Mouse (Mus musculus): ENCODE data around the gene Haus3.

Haus3 gene

DNA sequence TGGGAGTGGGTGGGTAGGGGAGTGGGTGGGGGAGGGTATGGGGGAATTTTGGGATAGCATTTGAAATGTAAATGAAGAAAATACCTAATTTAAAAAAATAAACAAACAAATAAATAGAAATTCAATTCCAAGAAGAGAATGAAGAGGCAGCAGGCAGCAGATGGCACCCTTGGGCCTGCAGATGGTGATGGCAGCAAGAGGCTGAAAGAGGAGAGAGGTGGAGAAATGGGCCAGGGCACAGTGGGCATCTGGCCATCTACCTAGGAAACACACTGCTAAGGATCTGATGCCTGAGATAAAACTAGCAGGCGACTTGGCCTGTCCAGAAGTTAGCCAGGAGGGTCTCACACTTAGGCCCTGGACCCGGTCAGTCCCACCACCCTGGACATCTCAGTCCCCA lies 35.6 kb upstream of the Haus3 start:
- no peaks in the 10 kb centered on the region for H3K27me3 ChIP-seq (ENCODE audit: insufficient read depth, low read length)
- no peak overlapping the region for H3K4me3 ChIP-seq (replicated peaks; ENCODE audit: low read length)
- no peaks in the 10 kb centered on the region for H3K9me3 ChIP-seq (ENCODE audit: low read length)
- no peaks in the 10 kb centered on the region for H3K36me3 ChIP-seq (ENCODE audit: insufficient read depth, low read length)
- H3K4me1 ChIP-seq (replicated peaks; ENCODE audit: low read depth, low read length) = peaks cover 22% of the 10 kb centered on the region
- no peak for TF ChIP-seq POU5F1 (IDR thresholded peaks at IDR 0.05; ENCODE audit: borderline replicate concordance, low read length)
- no peak for TF ChIP-seq NANOG (IDR thresholded peaks at IDR 0.05; ENCODE audit: borderline replicate concordance, low read length)
- no peak for TF ChIP-seq CTCF (conservative IDR thresholded peaks at IDR 0.05; ENCODE audit: low read length)

DNA sequence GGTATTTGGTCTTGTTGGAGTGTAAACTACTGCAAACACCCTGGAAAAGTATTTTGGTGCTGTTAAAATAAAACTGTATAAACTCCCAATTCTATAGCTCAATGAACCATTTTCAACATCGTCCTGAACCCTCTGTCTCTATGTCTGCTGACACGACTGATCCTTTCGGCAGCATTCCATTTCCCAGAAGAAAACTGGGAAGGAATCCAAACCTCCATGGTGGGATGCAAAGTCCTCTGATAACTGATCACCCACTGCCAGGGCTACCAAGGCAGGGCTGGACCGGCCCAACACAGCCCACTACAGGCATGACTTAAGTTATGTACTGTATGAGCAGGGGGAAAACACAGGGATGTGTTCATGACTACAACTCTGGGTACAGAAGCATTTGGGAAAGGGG lies 32.7 kb upstream of the Haus3 start:
- Histone ChIP-seq H3K9me3 (ENCODE audit: low read length) (no peaks in the 10 kb centered on the region), H3K27me3 (ENCODE audit: insufficient read depth, low read length) (peaks cover 8% of the 10 kb centered on the region; the same call in 1 of the 2 replicates), H3K4me1 (replicated peaks; ENCODE audit: low read depth, low read length) (peaks cover 18% of the 10 kb centered on the region), H3K4me3 (replicated peaks; ENCODE audit: low read length) (no peak overlapping the region), H3K36me3 (ENCODE audit: insufficient read depth, low read length) (peaks cover 3% of the 10 kb centered on the region; the same call in 1 of the 2 replicates)
- no peak for TF ChIP-seq NANOG (IDR thresholded peaks at IDR 0.05; ENCODE audit: borderline replicate concordance, low read length)
- no peak for TF ChIP-seq CTCF (conservative IDR thresholded peaks at IDR 0.05; ENCODE audit: low read length)
- TF ChIP-seq POU5F1 (IDR thresholded peaks at IDR 0.05; ENCODE audit: borderline replicate concordance, low read length) = no peak

DNA sequence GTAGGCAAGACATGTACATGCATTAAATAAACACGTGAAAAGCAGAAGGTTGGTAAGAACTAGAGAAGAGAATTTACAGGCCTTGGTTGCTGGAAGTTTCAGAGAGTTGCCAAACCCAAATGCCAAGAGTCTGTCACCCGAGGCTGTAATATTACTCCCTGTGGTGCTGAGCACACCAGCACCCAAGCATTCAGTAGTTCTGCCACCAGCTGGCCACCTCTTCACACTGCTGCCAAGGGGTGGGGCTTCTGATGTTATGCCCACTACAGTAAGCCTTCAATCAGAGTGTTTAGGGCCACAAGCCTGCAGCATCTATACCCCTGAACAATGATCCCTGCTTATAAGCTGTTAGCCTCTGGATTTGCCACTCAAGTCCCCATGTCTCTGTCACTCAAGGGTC lies 32.1 kb upstream of the Haus3 start:
- Histone ChIP-seq H3K4me3 (replicated peaks; ENCODE audit: low read length) (no peak overlapping the region), H3K9me3 (ENCODE audit: low read length) (no peaks in the 10 kb centered on the region), H3K36me3 (ENCODE audit: insufficient read depth, low read length) (peaks cover 5% of the 10 kb centered on the region; the same call in 1 of the 2 replicates), H3K4me1 (replicated peaks; ENCODE audit: low read depth, low read length) (peaks cover 12% of the 10 kb centered on the region), H3K27me3 (ENCODE audit: insufficient read depth, low read length) (peaks cover 10% of the 10 kb centered on the region; the same call in 1 of the 2 replicates)
- TF ChIP-seq CTCF (conservative IDR thresholded peaks at IDR 0.05; ENCODE audit: low read length) = no peak
- TF ChIP-seq POU5F1 (IDR thresholded peaks at IDR 0.05; ENCODE audit: borderline replicate concordance, low read length) = no peak
- no peak for TF ChIP-seq NANOG (IDR thresholded peaks at IDR 0.05; ENCODE audit: borderline replicate concordance, low read length)

DNA sequence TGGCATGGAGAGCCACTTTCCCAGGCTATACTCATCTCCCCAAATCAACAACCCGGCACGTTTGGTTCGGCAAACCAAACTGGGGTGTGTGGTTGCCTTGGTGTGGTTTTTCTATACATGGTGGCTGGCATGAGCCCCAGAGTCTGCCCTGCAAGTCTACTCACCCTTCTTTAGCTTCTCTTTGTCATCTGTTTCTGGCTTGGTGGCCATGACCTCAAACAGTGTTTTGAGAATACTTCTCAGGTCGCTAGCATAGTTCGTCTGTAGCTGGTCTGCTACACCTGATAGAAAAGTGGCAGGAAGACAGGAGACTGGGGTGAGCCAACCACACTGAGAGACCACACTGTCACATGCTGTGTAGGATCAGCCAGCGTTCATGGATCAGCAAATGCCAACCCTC lies 29.3 kb upstream of the Haus3 start:
- H3K27me3 ChIP-seq (ENCODE audit: insufficient read depth, low read length) = peaks cover 10% of the 10 kb centered on the region; the same call in 1 of the 2 replicates
- H3K4me3 ChIP-seq (replicated peaks; ENCODE audit: low read length) = no peak overlapping the region
- TF ChIP-seq NANOG (IDR thresholded peaks at IDR 0.05; ENCODE audit: borderline replicate concordance, low read length) = no peak
- TF ChIP-seq CTCF (conservative IDR thresholded peaks at IDR 0.05; ENCODE audit: low read length) = no peak
- no peak for TF ChIP-seq POU5F1 (IDR thresholded peaks at IDR 0.05; ENCODE audit: borderline replicate concordance, low read length)
- H3K4me1 ChIP-seq (replicated peaks; ENCODE audit: low read depth, low read length) = 0 out of 2 replicates have a peak, but pooled peaks cover 3% of the 10 kb centered on the region
- no peaks in the 10 kb centered on the region for H3K9me3 ChIP-seq (ENCODE audit: low read length)
- H3K36me3 ChIP-seq (ENCODE audit: insufficient read depth, low read length) = peaks cover 5% of the 10 kb centered on the region; the same call in 1 of the 2 replicates

DNA sequence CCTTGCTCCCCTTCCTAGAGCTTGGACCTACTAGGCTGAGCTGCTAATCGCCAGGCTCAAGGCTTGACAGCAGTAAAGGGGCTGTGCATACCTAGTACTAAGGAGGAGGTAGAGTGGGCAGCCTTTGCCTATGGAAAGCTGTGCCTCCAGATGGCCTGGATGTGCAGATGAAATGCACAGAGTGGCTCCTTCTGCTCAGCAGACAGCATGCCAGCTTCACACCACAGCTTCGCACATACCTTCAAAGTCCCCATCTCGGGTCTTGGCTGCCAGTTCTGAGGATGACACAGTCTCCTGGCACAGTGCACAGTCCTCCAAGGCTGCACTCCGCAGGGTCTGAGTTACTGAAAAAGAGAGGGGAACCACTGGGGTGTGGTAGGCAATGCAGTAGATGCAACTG lies 27.9 kb upstream of the Haus3 start:
- TF ChIP-seq NANOG (IDR thresholded peaks at IDR 0.05; ENCODE audit: borderline replicate concordance, low read length) = no peak
- no peak for TF ChIP-seq POU5F1 (IDR thresholded peaks at IDR 0.05; ENCODE audit: borderline replicate concordance, low read length)
- 0 out of 2 replicates have a peak, but pooled peaks cover 3% of the 10 kb centered on the region for H3K4me1 ChIP-seq (replicated peaks; ENCODE audit: low read depth, low read length)

DNA sequence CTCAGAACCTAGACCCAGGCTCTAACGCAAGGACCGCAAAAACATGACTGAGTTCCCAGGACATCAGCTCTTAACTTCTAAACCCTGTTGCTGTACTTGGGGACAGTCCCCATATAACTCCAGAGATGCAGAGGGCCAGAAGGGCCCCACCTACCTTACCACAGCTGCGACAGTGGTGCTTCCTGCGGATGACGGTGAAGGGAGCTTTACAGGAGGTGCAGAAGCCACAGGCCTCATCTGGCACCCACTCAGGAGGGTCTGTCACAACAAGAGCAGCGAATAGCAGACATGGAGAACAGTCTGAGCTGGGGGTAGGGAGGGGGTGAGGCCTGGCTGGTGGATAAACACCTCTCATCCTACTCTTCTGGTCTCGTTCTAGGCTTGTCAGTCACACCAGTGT lies 27.1 kb upstream of the Haus3 start:
- Histone ChIP-seq H3K9me3 (ENCODE audit: low read length) (no peaks in the 10 kb centered on the region), H3K4me1 (replicated peaks; ENCODE audit: low read depth, low read length) (0 out of 2 replicates have a peak, but pooled peaks cover 3% of the 10 kb centered on the region), H3K27me3 (ENCODE audit: insufficient read depth, low read length) (peaks cover 15% of the 10 kb centered on the region), H3K4me3 (replicated peaks; ENCODE audit: low read length) (no peak overlapping the region), H3K36me3 (ENCODE audit: insufficient read depth, low read length) (peaks cover 5% of the 10 kb centered on the region; the same call in 1 of the 2 replicates)
- TF ChIP-seq POU5F1 (IDR thresholded peaks at IDR 0.05; ENCODE audit: borderline replicate concordance, low read length) = no peak
- TF ChIP-seq NANOG (IDR thresholded peaks at IDR 0.05; ENCODE audit: borderline replicate concordance, low read length) = no peak
- no peak for TF ChIP-seq CTCF (conservative IDR thresholded peaks at IDR 0.05; ENCODE audit: low read length)

More for the DNA sequence above, 27.9 kb upstream of the Haus3 start:
- peaks cover 14% of the 10 kb centered on the region for H3K27me3 ChIP-seq (ENCODE audit: insufficient read depth, low read length)
- no peak overlapping the region for H3K4me3 ChIP-seq (replicated peaks; ENCODE audit: low read length)
- H3K9me3 ChIP-seq (ENCODE audit: low read length) = no peaks in the 10 kb centered on the region
- peaks cover 5% of the 10 kb centered on the region; the same call in 1 of the 2 replicates for H3K36me3 ChIP-seq (ENCODE audit: insufficient read depth, low read length)

DNA sequence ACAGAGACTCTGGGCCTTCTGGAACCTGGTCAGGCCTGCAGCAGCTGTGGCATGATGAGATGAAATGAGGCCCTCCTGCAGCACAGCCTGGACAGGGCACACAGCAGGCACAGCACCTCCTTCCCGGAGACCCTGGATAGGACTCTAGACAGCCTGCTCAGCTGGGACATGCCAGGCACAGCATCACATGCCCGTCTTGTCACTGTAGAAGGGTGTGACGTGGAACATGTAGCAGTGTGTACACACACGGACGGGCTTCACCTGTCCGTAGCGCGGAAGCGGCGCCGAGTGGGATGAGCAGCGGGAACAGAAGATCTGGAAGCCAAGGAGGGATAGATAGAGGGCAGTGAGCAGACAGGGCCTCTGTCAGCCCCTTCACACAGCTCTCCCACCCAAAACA lies 26.5 kb upstream of the Haus3 start:
- H3K36me3 ChIP-seq (ENCODE audit: insufficient read depth, low read length) = peaks cover 5% of the 10 kb centered on the region; the same call in 1 of the 2 replicates

DNA sequence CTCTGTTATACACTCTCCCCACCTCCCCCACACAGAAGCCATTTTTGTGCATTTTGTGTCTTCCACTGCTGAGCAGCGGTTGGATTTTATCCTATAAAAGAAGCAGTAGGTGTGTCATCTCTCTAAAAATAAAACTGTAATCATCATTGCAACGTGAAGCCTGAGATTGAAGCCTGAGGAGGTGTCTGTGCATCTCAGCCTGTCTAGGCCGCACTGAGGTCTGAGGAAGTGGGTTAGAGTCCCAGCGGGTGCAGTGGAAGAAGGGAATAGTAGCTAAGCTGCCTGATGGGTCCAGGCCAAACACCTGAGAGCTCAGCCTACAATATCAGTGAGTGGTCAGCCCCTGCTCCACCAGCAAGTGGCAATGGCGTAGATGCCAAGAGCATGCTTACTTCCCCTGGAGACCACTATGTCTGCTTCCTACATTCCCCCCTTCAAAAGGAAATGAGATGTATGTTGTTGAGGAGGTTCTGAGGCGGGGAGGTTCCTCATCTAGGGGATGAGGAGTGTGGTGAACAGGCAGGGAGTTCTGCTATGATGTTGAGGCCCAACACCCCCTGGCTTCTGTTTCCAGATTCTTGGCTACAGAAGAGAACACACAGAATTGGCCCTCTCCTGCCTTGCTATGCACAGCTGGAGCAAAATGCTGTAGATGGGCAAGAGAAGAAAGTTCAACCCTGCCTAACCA lies 25.8 kb upstream of the Haus3 start:
- Histone ChIP-seq H3K36me3 (ENCODE audit: insufficient read depth, low read length) (peaks cover 5% of the 10 kb centered on the region; the same call in 1 of the 2 replicates), H3K4me1 (replicated peaks; ENCODE audit: low read depth, low read length) (peaks cover 11% of the 10 kb centered on the region), H3K9me3 (ENCODE audit: low read length) (no peaks in the 10 kb centered on the region), H3K27me3 (ENCODE audit: insufficient read depth, low read length) (peaks cover 15% of the 10 kb centered on the region), H3K4me3 (replicated peaks; ENCODE audit: low read length) (no peak overlapping the region)
- TF ChIP-seq NANOG (IDR thresholded peaks at IDR 0.05; ENCODE audit: borderline replicate concordance, low read length) (no peak), POU5F1 (IDR thresholded peaks at IDR 0.05; ENCODE audit: borderline replicate concordance, low read length) (no peak), CTCF (conservative IDR thresholded peaks at IDR 0.05; ENCODE audit: low read length) (no peak)

More for the DNA sequence above, 26.5 kb upstream of the Haus3 start:
- TF ChIP-seq NANOG (IDR thresholded peaks at IDR 0.05; ENCODE audit: borderline replicate concordance, low read length) = no peak
- no peak for TF ChIP-seq POU5F1 (IDR thresholded peaks at IDR 0.05; ENCODE audit: borderline replicate concordance, low read length)
- no peak for TF ChIP-seq CTCF (conservative IDR thresholded peaks at IDR 0.05; ENCODE audit: low read length)
- H3K4me3 ChIP-seq (replicated peaks; ENCODE audit: low read length) = no peak overlapping the region
- peaks cover 6% of the 10 kb centered on the region; the same call in 1 of the 2 replicates for H3K4me1 ChIP-seq (replicated peaks; ENCODE audit: low read depth, low read length)
- H3K9me3 ChIP-seq (ENCODE audit: low read length) = no peaks in the 10 kb centered on the region
- peaks cover 15% of the 10 kb centered on the region for H3K27me3 ChIP-seq (ENCODE audit: insufficient read depth, low read length)

All from E14TG2a.4 (cell line).